Mouse (Mus musculus): ENCODE measurements around the gene Gpbp1.

- TF ChIP-seq CTCF (IDR thresholded peaks at IDR 0.05; ENCODE audit: insufficient read depth, low read length) (no peak), POLR2A (IDR thresholded peaks at IDR 0.05; ENCODE audit: borderline replicate concordance, extremely low read depth, low read depth, low read length) (no peak)
These were observed 95.6 kb downstream of the Gpbp1 start for GRCm38 (mm10) chr13:111394341-111394740.

Measured in lung, adult 2 months (tissue).